Mouse (Mus musculus) adipocyte (in vitro differentiated cells): ENCODE results near the gene Stoml1.

Experiments used
- DNase-seq: peaks from one replicate; pipeline ENCODE4 v3.0.0-alpha.2; 2016; ENCODE audit warnings: low spot score

Gene Stoml1

DNA sequence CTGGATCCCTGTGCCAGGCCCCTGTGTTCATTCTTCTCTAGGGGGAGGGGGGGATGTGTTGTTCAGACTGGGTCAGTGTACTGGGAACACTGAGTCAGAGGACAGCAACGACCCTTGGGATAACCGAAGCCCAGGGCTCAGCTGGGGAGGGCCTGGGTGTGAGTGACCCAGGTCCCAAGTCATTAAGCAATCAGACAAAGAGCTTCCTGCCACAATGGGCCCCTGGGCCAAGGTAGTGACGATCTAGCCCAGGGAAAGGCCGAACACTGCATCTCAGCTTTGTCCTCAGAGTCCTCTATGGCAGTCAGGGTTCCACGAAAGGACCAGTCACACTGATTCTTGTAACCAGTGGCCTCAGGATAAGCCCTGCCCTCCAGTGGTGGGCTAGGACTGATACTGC is 50.2 kb downstream of the Stoml1 start:
- no peak for DNase-seq

- DNase-seq = peak; percentile 47
Observed at GRCm38 (mm10) chr9:58303599-58304271, 50.8 kb downstream of the Stoml1 start.

GRCm38 (mm10) chr9:58305686-58306085 is 52.7 kb downstream of the Stoml1 start:
- DNase-seq = peak; percentile 93

DNA sequence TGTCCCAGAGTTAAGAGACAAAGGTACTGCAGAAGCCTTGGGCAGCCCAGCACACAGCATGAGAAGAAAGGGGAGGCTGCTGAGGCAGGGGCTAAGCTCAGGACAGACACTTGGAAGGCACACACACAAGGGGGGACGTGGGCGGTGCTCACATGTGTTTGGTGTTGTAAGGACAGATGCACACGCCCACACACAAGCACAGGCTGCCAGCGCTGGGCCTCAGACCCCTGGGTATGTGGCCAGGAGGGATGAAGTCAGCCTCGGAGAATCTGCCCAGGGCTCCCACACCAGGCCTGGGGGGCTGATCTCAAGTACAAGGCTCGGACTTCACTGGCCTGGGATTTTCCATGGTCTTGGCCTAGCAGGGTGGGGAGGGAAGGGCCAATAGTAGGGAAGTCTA is 55.4 kb downstream of the Stoml1 start:
- peak; percentile 47 for DNase-seq

DNA sequence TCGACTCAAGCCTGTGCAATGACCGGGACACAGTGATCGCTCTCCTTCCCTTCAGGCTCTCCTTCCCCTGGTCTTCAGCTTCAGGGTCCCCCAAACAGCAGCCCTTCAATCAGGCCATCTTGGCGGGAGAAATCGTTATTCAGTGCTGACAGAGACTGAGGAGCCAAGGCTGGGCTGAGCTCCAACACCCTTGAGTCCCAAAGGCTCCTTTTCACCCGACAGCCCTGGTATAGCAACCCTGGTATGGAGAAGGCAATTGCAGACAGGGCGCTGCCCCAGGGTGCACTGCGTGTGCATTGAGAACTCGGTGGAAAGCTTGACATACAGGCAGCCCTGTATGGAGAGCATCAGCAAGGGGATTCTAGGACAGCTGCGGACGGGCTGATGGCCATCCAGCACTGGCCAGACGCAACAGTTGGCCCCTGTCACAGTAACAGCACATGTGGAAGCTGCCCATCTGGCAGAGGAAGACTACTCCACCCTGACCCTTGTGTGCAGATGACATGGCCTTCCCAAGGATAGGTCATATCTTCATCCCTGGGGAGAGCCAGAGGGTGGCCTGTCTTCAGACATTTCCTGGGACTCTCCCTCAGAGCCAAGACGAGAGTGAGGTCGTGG is 57.2 kb downstream of the Stoml1 start:
- DNase-seq = peak; percentile 75

DNA sequence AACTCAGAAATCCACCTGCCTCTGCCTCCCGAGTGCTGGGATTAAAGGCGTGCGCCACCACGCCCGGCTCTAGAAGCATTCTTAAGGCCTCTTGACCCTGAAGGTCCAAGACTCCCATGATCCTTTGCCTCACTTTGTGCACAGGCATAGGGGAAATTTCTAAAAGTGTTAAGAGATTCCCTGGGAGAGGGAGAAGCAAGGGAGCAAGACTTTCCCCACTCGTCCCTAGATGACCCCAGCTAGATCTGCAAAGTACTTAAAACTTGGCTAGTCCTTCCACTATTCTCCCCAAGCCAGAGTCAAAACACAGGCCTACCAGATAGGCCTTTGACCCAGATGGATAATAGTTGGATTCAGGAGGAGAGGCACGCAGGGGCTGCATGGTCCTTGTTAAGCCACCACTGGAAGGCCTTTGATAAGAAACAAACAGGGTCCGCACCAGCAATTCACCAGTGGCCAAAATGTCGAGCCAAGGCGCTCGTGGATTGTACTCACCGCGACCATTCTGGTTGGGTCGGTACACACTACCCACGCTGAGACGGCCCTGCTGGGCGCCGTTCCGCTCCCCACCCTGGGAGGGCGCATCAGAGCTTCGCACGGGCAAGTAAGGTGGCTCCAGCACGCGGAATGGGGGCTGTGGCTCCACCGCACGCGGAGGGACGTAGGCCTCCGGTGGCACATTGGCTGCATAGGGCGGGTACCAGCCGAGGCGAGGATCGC is 58.4 kb downstream of the Stoml1 start:
- DNase-seq = peak; percentile 79
